Mouse (Mus musculus) mesoderm, embryonic 11.5 days (tissue): ENCODE data around the gene Necab2.

Experiments
- DNase-seq: peaks from one replicate; pipeline ENCODE4 v3.0.0-alpha.2; 2012; ENCODE audit warnings: low read depth, low spot score

Necab2 gene

GRCm38 (mm10) chr8:119446211-119446989 lies at the start of gene Necab2:
Necab2 (plus strand) TSS chr8:119446719.
- peak; percentile 90 for DNase-seq

GRCm38 (mm10) chr8:119398558-119398957 lies 48.0 kb upstream of the Necab2 start:
- no peak for DNase-seq

GRCm38 (mm10) chr8:119399255-119399654 lies 47.3 kb upstream of the Necab2 start:
- DNase-seq = no peak

GRCm38 (mm10) chr8:119400122-119400671 lies 46.3 kb upstream of the Necab2 start:
- no peak for DNase-seq

- no peak for DNase-seq
Observed at GRCm38 (mm10) chr8:119400904-119401303, 45.6 kb upstream of the Necab2 start.

- no peak for DNase-seq
Observed at GRCm38 (mm10) chr8:119403912-119404311, 42.6 kb upstream of the Necab2 start.

GRCm38 (mm10) chr8:119404648-119405047 lies 41.9 kb upstream of the Necab2 start:
- no peak for DNase-seq

GRCm38 (mm10) chr8:119408311-119408710 lies 38.2 kb upstream of the Necab2 start:
- no peak for DNase-seq

- DNase-seq = no peak
Observed at GRCm38 (mm10) chr8:119412037-119412734, 34.3 kb upstream of the Necab2 start.

GRCm38 (mm10) chr8:119412735-119413498 lies 33.6 kb upstream of the Necab2 start:
- DNase-seq = peak; percentile 84

- no peak for DNase-seq
Observed at GRCm38 (mm10) chr8:119413605-119414004, 32.9 kb upstream of the Necab2 start.

GRCm38 (mm10) chr8:119420318-119420717 lies 26.2 kb upstream of the Necab2 start:
- DNase-seq = no peak

GRCm38 (mm10) chr8:119421603-119422122 lies 24.9 kb upstream of the Necab2 start:
- no peak for DNase-seq

- DNase-seq = no peak
Observed at GRCm38 (mm10) chr8:119422123-119422711, 24.3 kb upstream of the Necab2 start.

- no peak for DNase-seq
Observed at GRCm38 (mm10) chr8:119423631-119424141, 22.8 kb upstream of the Necab2 start.

GRCm38 (mm10) chr8:119424199-119424733 lies 22.3 kb upstream of the Necab2 start:
- DNase-seq = no peak

GRCm38 (mm10) chr8:119424740-119425139 lies 21.8 kb upstream of the Necab2 start:
- no peak for DNase-seq

GRCm38 (mm10) chr8:119425533-119425932 lies 21.0 kb upstream of the Necab2 start:
- no peak for DNase-seq

GRCm38 (mm10) chr8:119426069-119426735 lies 20.3 kb upstream of the Necab2 start:
- DNase-seq = no peak
